Mouse (Mus musculus) limb, embryonic 11.5 days (tissue): ENCODE results near the gene H2-Q7. TPM values are rescaled to one million over a fixed set of nuclear protein-coding genes. Genes with fewer than 3 reads are reported as not detected.

Source experiments
- ATAC-seq: fragments of 200-750 bp; cut with Nextera tagmentation; 2 replicates; pipeline ENCODE4 v1.8.0; 2017; ENCODE audit warnings: low read depth; ENCODE audit not compliant: insufficient number of reproducible peaks, low FRiP score, low TSS enrichment
- DNase-seq: peaks from one replicate; pipeline ENCODE4 v3.0.0-alpha.2; 2015; ENCODE audit warnings: low spot score
- H3K27ac ChIP-seq: fragments of 300-500 bp; sonication (generic); replicated peaks from 2 replicates; pipeline ENCODE4 v1.5.1; 2014; ENCODE audit warnings: low read depth, mild to moderate bottlenecking, low read length
- H3K27me3 ChIP-seq: fragments of 300-500 bp; sonication (generic); 2 replicates; pipeline ENCODE4 v1.6.1; 2014; ENCODE audit warnings: mild to moderate bottlenecking, low read length, mixed read lengths; ENCODE audit not compliant: control insufficient read depth, insufficient read depth
- H3K36me3 ChIP-seq: fragments of 300-500 bp; sonication (generic); 2 replicates; pipeline ENCODE4 v1.6.1; 2014; ENCODE audit warnings: mild to moderate bottlenecking, low read length, moderate library complexity, mixed read lengths; ENCODE audit not compliant: control insufficient read depth, insufficient read depth
- H3K4me1 ChIP-seq: fragments of 300-500 bp; sonication (generic); 2 replicates; pipeline ENCODE4 v1.6.1; 2014; ENCODE audit warnings: low read length, mixed read lengths; ENCODE audit not compliant: control insufficient read depth, insufficient read depth
- H3K4me2 ChIP-seq: fragments of 300-500 bp; sonication (generic); 2 replicates; pipeline ENCODE4 v1.6.1; 2014; ENCODE audit warnings: low read depth, mild to moderate bottlenecking, moderate library complexity; ENCODE audit not compliant: severe bottlenecking
- H3K4me3 ChIP-seq: fragments of 300-500 bp; sonication (generic); 2 replicates; pipeline ENCODE4 v1.5.1; 2014; ENCODE audit warnings: low read depth, low read length
- H3K9ac ChIP-seq: fragments of 300-500 bp; sonication (generic); 2 replicates; pipeline ENCODE4 v1.6.1; 2014; ENCODE audit warnings: mild to moderate bottlenecking, low read length
- H3K9me3 ChIP-seq: fragments of 300-500 bp; sonication (generic); 2 replicates; pipeline ENCODE4 v1.6.1; 2016; ENCODE audit warnings: low read length; ENCODE audit not compliant: control insufficient read depth
- WGBS: fragments of 180-500 bp; shearing (Covaris S2); extraction: QIAGEN DNeasy Blood & Tissue Kit; methylation state at CpG from one replicate; pipeline ENCODE4 v1.1.7; 2014; 5-methylcytosine and 5-hydroxymethylcytosine counted together
- polyA plus RNA-seq: library from polyadenylated mRNA; unstranded; fragments of >200 nt; fragmentation: Nextera tagmentation; extraction: Ambion mirVana; gene quantifications from 2 replicates; pipeline ENCODE4 v1.2.1, GENCODE M21; 2014

H2-Q7 gene
- polyA plus RNA-seq, 1 experiment from 2014 or later = 23.3 TPM

GRCm38 (mm10) chr17:35485702-35486101, 46.7 kb downstream of the H2-Q7 start:
- H3K27ac ChIP-seq = no peak overlapping the region
- no peak overlapping the region for H3K9ac ChIP-seq
- no peaks in the 10 kb centered on the region for H3K36me3 ChIP-seq
- no peaks in the 10 kb centered on the region for H3K4me1 ChIP-seq
- no peaks in the 10 kb centered on the region for H3K27me3 ChIP-seq
- 46% methylated on average over 4 of the region's 4 CpGs for WGBS
- H3K4me2 ChIP-seq = no peak overlapping the region
- ATAC-seq = no peak
- no peak overlapping the region for H3K4me3 ChIP-seq
- no peak for DNase-seq
- no peaks in the 10 kb centered on the region for H3K9me3 ChIP-seq

- ATAC-seq (no peak), DNase-seq (no peak)
- Histone ChIP-seq H3K27ac (no peak overlapping the region), H3K4me1 (no peaks in the 10 kb centered on the region), H3K4me2 (no peak overlapping the region), H3K9me3 (no peaks in the 10 kb centered on the region), H3K36me3 (no peaks in the 10 kb centered on the region), H3K27me3 (no peaks in the 10 kb centered on the region), H3K4me3 (no peak overlapping the region), H3K9ac (no peak overlapping the region)
- 50% methylated on average over 10 of the region's 10 CpGs for WGBS
These were observed 47.8 kb downstream of the H2-Q7 start for GRCm38 (mm10) chr17:35486726-35487125.

GRCm38 (mm10) chr17:35488041-35488440, 49.1 kb downstream of the H2-Q7 start:
- Histone ChIP-seq H3K4me2 (no peak overlapping the region), H3K27ac (no peak overlapping the region), H3K27me3 (no peaks in the 10 kb centered on the region), H3K4me3 (no peak overlapping the region), H3K4me1 (no peaks in the 10 kb centered on the region), H3K9ac (no peak overlapping the region), H3K9me3 (no peaks in the 10 kb centered on the region), H3K36me3 (no peaks in the 10 kb centered on the region)
- WGBS = 96% methylated on average over 2 of the region's 2 CpGs
- ATAC-seq (no peak), DNase-seq (no peak)

GRCm38 (mm10) chr17:35490320-35490719, 51.4 kb downstream of the H2-Q7 start:
- WGBS = 78% methylated on average over 5 of the region's 5 CpGs
- Histone ChIP-seq H3K9me3 (no peaks in the 10 kb centered on the region), H3K27me3 (no peaks in the 10 kb centered on the region), H3K36me3 (no peaks in the 10 kb centered on the region), H3K4me2 (no peak overlapping the region), H3K4me3 (no peak overlapping the region), H3K27ac (no peak overlapping the region), H3K9ac (no peak overlapping the region), H3K4me1 (no peaks in the 10 kb centered on the region)
- no peak for DNase-seq
- ATAC-seq = no peak

Other genes starting within 250 kb of the H2-Q7 start
- 0.45 and 0.54 TPM in 2 replicates for gene Ltb, start 244.7 kb upstream of the H2-Q7 start, polyA plus RNA-seq
- gene Tnf, start 237.1 kb upstream of the H2-Q7 start, polyA plus RNA-seq = not detected in 2 replicates
- 0.11 and 0.27 TPM in 2 replicates for gene Lta, start 233.8 kb upstream of the H2-Q7 start, polyA plus RNA-seq
- not detected in 2 replicates for gene Gm16181, start 218.3 kb upstream of the H2-Q7 start, polyA plus RNA-seq
- 3.9 and 5.9 TPM in 2 replicates for gene Atp6v1g2, start 205.5 kb upstream of the H2-Q7 start, polyA plus RNA-seq
- gene Nfkbil1, start 203.4 kb upstream of the H2-Q7 start, polyA plus RNA-seq = 4.0 and 4.6 TPM in 2 replicates
- gene Ddx39b, start 197.4 kb upstream of the H2-Q7 start, polyA plus RNA-seq = 739 and 748 TPM in 2 replicates
- gene H2-D1, start 176.4 kb upstream of the H2-Q7 start, polyA plus RNA-seq = 15.7 and 16.3 TPM in 2 replicates
- gene H2-Q1, start 118.8 kb upstream of the H2-Q7 start, polyA plus RNA-seq = not detected in 2 replicates
- 0.16 and 0.31 TPM in 2 replicates for gene H2-Q2, start 96.9 kb upstream of the H2-Q7 start, polyA plus RNA-seq
- gene H2-Q4, start 59.5 kb upstream of the H2-Q7 start, polyA plus RNA-seq = 3.6 and 4.0 TPM in 2 replicates
- 2.5 and 3.1 TPM in 2 replicates for gene H2-Q6, start 14.3 kb upstream of the H2-Q7 start, polyA plus RNA-seq
- gene H2-Q10, start 30.9 kb downstream of the H2-Q7 start, polyA plus RNA-seq = 0.26 and 0.72 TPM in 2 replicates
- gene Pou5f1, start 66.9 kb downstream of the H2-Q7 start, polyA plus RNA-seq = 0.11 TPM in 1 of 2 replicates, not detected in the other
- 53.9 and 65.0 TPM in 2 replicates for gene Tcf19, start 77.7 kb downstream of the H2-Q7 start, polyA plus RNA-seq
- gene Cchcr1, start 77.9 kb downstream of the H2-Q7 start, polyA plus RNA-seq = 13.2 and 13.6 TPM in 2 replicates
- gene Psors1c2, start 94.0 kb downstream of the H2-Q7 start, polyA plus RNA-seq = 0.72 and 1.1 TPM in 2 replicates
- not detected in 2 replicates for gene Cdsn, start 113.0 kb downstream of the H2-Q7 start, polyA plus RNA-seq
- gene 2300002M23Rik, start 128.3 kb downstream of the H2-Q7 start, polyA plus RNA-seq = not detected in 2 replicates
- not detected in 2 replicates for gene Sfta2, start 162.4 kb downstream of the H2-Q7 start, polyA plus RNA-seq
- gene Gm9573, start 187.5 kb downstream of the H2-Q7 start, polyA plus RNA-seq = not detected in 2 replicates
- not detected in 2 replicates for gene Mucl3, start 204.5 kb downstream of the H2-Q7 start, polyA plus RNA-seq
- gene Vars2, start 228.4 kb downstream of the H2-Q7 start, polyA plus RNA-seq = 17.6 and 17.9 TPM in 2 replicates
- 56.7 and 57.0 TPM in 2 replicates for gene Gtf2h4, start 234.6 kb downstream of the H2-Q7 start, polyA plus RNA-seq